Mouse (Mus musculus): Measurements from ENCODE around the gene Isoc2a.

- TF ChIP-seq POLR2A (IDR thresholded peaks at IDR 0.05; ENCODE audit: low read depth, low read length) (no peak), CTCF (IDR thresholded peaks at IDR 0.05; ENCODE audit: extremely low read depth, insufficient read depth, insufficient read length, insufficient replicate concordance) (no peak)
Observed at GRCm38 (mm10) chr7:4863541-4864080, 13.3 kb upstream of the Isoc2a start.

Measured in spleen, adult 2 months (tissue).